Mouse (Mus musculus) bone marrow, adult 2 months (tissue): Measurements from ENCODE around the gene Gtpbp6. TPM values are rescaled to one million over a fixed set of nuclear protein-coding genes. Genes with fewer than 3 reads are reported as not detected.

ENCODE experiments used
- H3K27ac ChIP-seq: fragments of 200-500 bp; 2 replicates; pipeline ENCODE4 v1.5.1; 2012; ENCODE audit warnings: low read depth, mild to moderate bottlenecking, control low read depth, inconsistent platforms, low read length; ENCODE audit not compliant: control insufficient read depth, poor library complexity, insufficient read depth
- H3K4me1 ChIP-seq: fragments of 200-500 bp; 2 replicates; pipeline ENCODE4 v1.6.1; 2011; ENCODE audit warnings: low read length; ENCODE audit not compliant: control insufficient read depth, insufficient read depth
- H3K4me3 ChIP-seq: fragments of 200-500 bp; replicated peaks from 2 replicates; pipeline ENCODE3; 2011; ENCODE audit warnings: mild to moderate bottlenecking, low read depth, low read length, control low read depth; ENCODE audit not compliant: control insufficient read depth
- CTCF ChIP-seq: fragments of 200-500 bp; IDR thresholded peaks from 2 replicates; pipeline ENCODE4 v1.5.1; 2011; ENCODE audit warnings: low read length, control low read depth; ENCODE audit not compliant: control insufficient read depth, insufficient read depth
- POLR2A ChIP-seq: fragments of 200-500 bp; IDR thresholded peaks from 2 replicates; pipeline ENCODE4 v1.6.1; 2011; ENCODE audit warnings: low read depth, mild to moderate bottlenecking, control low read depth, low read length, borderline replicate concordance; ENCODE audit not compliant: control insufficient read depth
- WGBS: fragments of 180-500 bp; shearing (Covaris S2); methylation state at CpG from one replicate; pipeline ENCODE4 v1.1.7; 2018; 5-methylcytosine and 5-hydroxymethylcytosine counted together
- polyA plus RNA-seq: library from polyadenylated mRNA; stranded (reverse); fragments of >200 nt; gene quantifications from 2 replicates; pipeline ENCODE4 v1.2.4, GENCODE M21; 2011; ENCODE audit warnings: low replicate concordance; ENCODE audit not compliant: missing spikeins, insufficient read depth, insufficient read length

The Gtpbp6 gene
- polyA plus RNA-seq, 1 experiment = 70.2 TPM

DNA sequence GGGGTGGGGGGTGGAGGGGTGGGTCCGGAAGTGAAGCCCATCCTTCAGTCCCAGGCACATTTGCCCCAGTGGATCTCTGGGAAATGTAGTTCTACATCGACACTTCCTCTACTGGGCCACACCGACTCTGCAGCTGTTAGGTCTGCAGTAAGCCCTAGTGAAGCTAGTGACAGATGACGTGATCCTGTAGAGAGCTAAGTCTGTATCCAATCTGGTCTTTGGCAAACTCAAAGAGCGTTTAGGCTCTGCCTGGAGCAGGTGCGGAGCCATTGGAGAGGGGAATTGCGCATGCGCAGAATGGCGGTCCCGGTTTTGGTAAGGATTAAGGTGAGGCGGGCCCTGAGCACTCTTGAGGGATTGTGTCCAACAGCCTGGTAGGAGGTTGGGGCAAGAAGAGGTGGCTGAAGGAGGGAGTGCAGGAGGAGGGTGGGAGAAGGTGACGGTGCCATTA, 2.0 kb upstream of the Gtpbp6 start, which contains the start of gene Zfp605:
Zfp605 (plus strand) TSS at position 102 of the 451 bp plus-strand sequence.
- no peaks in the 10 kb centered on the region; the same call in 1 of the 2 replicates for H3K4me1 ChIP-seq
- no peak for TF ChIP-seq CTCF
- TF ChIP-seq POLR2A = no peak
- WGBS = 4% methylated on average over 12 of the region's 12 CpGs
- H3K27ac ChIP-seq = peak within 1 kb of the TSS; percentile 9; the same call in 1 of the 2 replicates
- H3K4me3 ChIP-seq = peak within 1 kb of the TSS; percentile 94

GRCm38 (mm10) chr5:110108305-110108628, 270 bp upstream of the Gtpbp6 start:
- H3K4me1 ChIP-seq = no peaks in the 10 kb centered on the region; the same call in 1 of the 2 replicates
- H3K4me3 ChIP-seq = peak overlapping the region; percentile 97
- WGBS = 1% methylated on average over 7 of the region's 7 CpGs
- peak overlapping the region; percentile 93; the same call in 1 of the 2 replicates for H3K27ac ChIP-seq
- TF ChIP-seq POLR2A (no peak), CTCF (no peak)

DNA sequence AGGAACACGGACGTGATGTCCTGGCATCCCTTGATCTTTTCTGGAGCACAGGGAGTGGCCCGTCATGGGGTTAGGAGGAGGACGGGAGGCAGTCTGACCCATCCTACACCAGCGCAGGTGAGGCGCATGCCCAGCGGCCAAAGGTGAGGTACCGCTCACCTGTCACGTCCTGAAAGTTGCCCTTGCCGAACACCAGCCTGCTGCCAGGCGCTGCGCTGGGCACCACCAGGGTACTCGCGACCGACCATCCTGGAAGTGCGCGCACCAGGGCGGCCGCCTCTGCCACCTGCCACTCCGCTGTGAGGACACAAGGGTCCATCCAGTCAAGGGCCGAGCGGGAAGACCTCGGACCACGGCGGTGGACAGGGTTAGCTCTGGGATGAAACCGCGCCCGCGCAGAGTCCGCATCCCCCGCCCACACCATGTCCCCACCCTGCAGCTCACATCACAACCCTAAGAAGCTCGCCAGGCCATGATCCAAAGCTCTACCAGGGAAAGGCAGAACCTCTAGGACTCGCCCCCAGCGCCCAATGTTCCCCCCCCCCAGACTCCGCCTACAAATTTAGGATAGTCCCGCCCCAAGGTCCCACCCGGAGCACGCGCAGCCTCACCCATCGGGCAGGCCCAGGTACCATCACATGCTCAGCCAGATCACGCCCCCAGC, 964 bp downstream of the Gtpbp6 start:
- Histone ChIP-seq H3K4me1 (no peaks in the 10 kb centered on the region; the same call in none of the 2 replicates), H3K27ac (peak overlapping the region; percentile 93), H3K4me3 (peak overlapping the region; percentile 97)
- WGBS = 38% methylated on average over 41 of the region's 41 CpGs
- TF ChIP-seq POLR2A (0 out of 2 replicates have a peak, but pooled peaks have one; percentile 21), CTCF (no peak)

GRCm38 (mm10) chr5:110106140-110106871, 1.7 kb downstream of the Gtpbp6 start:
- H3K4me1 ChIP-seq = no peaks in the 10 kb centered on the region; the same call in none of the 2 replicates
- H3K27ac ChIP-seq = no peak overlapping the region
- 96% methylated on average over 26 of the region's 26 CpGs for WGBS

GRCm38 (mm10) chr5:110104616-110105380, 3.2 kb downstream of the Gtpbp6 start:
- WGBS = 92% methylated on average over 36 of the region's 36 CpGs
- TF ChIP-seq CTCF (no peak), POLR2A (0 out of 2 replicates have a peak, but pooled peaks have one; percentile 20)
- peaks cover 1% of the 10 kb centered on the region for H3K4me1 ChIP-seq
- H3K4me3 ChIP-seq = no peak overlapping the region
- no peak overlapping the region for H3K27ac ChIP-seq

More at GRCm38 (mm10) chr5:110106140-110106871, 1.7 kb downstream of the Gtpbp6 start:
- peak overlapping the region; percentile 97 for H3K4me3 ChIP-seq
- TF ChIP-seq POLR2A (no peak), CTCF (no peak)

- WGBS = 90% methylated on average over 27 of the region's 27 CpGs
- TF ChIP-seq POLR2A (no peak), CTCF (no peak)
- no peak overlapping the region for H3K4me3 ChIP-seq
- peaks cover 1% of the 10 kb centered on the region for H3K4me1 ChIP-seq
- no peak overlapping the region for H3K27ac ChIP-seq
These were observed 3.9 kb downstream of the Gtpbp6 start for GRCm38 (mm10) chr5:110103901-110104615.

GRCm38 (mm10) chr5:110102853-110103625, 5.0 kb downstream of the Gtpbp6 start:
- no peak overlapping the region for H3K27ac ChIP-seq
- TF ChIP-seq CTCF (no peak), POLR2A (no peak)
- 88% methylated on average over 19 of the region's 19 CpGs for WGBS
- no peak overlapping the region for H3K4me3 ChIP-seq
- H3K4me1 ChIP-seq = peaks cover 1% of the 10 kb centered on the region

DNA sequence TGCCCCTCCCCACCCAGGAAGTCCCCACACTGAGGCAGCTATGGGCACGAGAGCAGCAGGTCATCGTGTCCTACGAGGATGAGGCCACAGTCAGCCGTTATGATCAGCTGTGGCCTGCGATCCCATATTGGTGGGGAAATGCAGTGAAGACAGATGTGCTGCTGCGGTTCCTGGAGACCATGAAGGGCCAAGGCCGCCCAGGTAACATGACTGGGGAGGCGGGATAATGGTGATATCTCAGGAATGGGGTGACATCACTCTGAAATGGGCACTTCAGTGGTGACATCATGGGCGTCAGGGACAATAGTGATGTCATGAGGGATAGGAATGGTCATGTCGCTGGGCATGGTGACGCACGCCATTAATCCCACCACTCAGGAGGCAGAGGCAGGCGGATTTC, 5.6 kb downstream of the Gtpbp6 start:
- 87% methylated on average over 13 of the region's 13 CpGs for WGBS
- Histone ChIP-seq H3K4me3 (no peak overlapping the region), H3K4me1 (peaks cover 1% of the 10 kb centered on the region), H3K27ac (no peak overlapping the region)
- TF ChIP-seq CTCF = no peak
- TF ChIP-seq POLR2A = no peak
